Mouse (Mus musculus) spleen, embryonic (tissue): ENCODE results near the gene Dhrs7.
"Not testable (repeated sequence)": the region's sequence is repeated elsewhere in the genome, so short reads cannot be mapped to it uniquely, and the experiment has no call there.

Source experiments
- CTCF ChIA-PET: fragments of 350-600 bp; sonication (Branson Sonifier 250); formaldehyde crosslinking; loops from one replicate; lab custom pipeline; 2022; lab: Charles Lee

The Dhrs7 gene

GRCm38 (mm10) chr12:72664735-72665337 lies at the start of gene Dhrs7:
Gene Dhrs7 (minus strand): TSS chr12:72664909.
- CTCF ChIA-PET = no interaction called here

- CTCF ChIA-PET = no interaction called here
These were observed 45.3 kb upstream of the Dhrs7 start for GRCm38 (mm10) chr12:72709981-72710380.

GRCm38 (mm10) chr12:72704068-72704467 lies 39.4 kb upstream of the Dhrs7 start:
- CTCF ChIA-PET = no interaction called here

- CTCF ChIA-PET = no interaction called here
These were observed 35.3 kb upstream of the Dhrs7 start for GRCm38 (mm10) chr12:72700013-72700412.

- CTCF ChIA-PET = no interaction called here
These were observed 30.3 kb upstream of the Dhrs7 start for GRCm38 (mm10) chr12:72694901-72695463.

GRCm38 (mm10) chr12:72694438-72694837 lies 29.7 kb upstream of the Dhrs7 start:
- CTCF ChIA-PET = no interaction called here

- CTCF ChIA-PET = no interaction called here
These were observed 29.2 kb upstream of the Dhrs7 start for GRCm38 (mm10) chr12:72693895-72694294.

- CTCF ChIA-PET = not testable (repeated sequence)
These were observed 23.6 kb upstream of the Dhrs7 start for GRCm38 (mm10) chr12:72688281-72688680.

- CTCF ChIA-PET = not testable (repeated sequence)
These were observed 23.0 kb upstream of the Dhrs7 start for GRCm38 (mm10) chr12:72687741-72688140.

GRCm38 (mm10) chr12:72686566-72686965 lies 21.9 kb upstream of the Dhrs7 start:
- CTCF ChIA-PET = not testable (repeated sequence)

- CTCF ChIA-PET = interaction anchor here (1.3 kb wide), 1 partner anchor 163 kb away, joined by 4 read pairs; no protein-coding TSS in a partner anchor
These were observed 18.9 kb upstream of the Dhrs7 start for GRCm38 (mm10) chr12:72683612-72684011.

- CTCF ChIA-PET = no interaction called here
These were observed 18.0 kb upstream of the Dhrs7 start for GRCm38 (mm10) chr12:72682511-72683282.

- CTCF ChIA-PET = no interaction called here
These were observed 17.2 kb upstream of the Dhrs7 start for GRCm38 (mm10) chr12:72681919-72682318.

- CTCF ChIA-PET = no interaction called here
These were observed 14.9 kb upstream of the Dhrs7 start for GRCm38 (mm10) chr12:72679635-72680034.

- CTCF ChIA-PET = no interaction called here
These were observed 10.1 kb upstream of the Dhrs7 start for GRCm38 (mm10) chr12:72674820-72675219.

GRCm38 (mm10) chr12:72674079-72674797 lies 9.5 kb upstream of the Dhrs7 start:
- CTCF ChIA-PET = no interaction called here

GRCm38 (mm10) chr12:72671516-72672135 lies 6.9 kb upstream of the Dhrs7 start:
- CTCF ChIA-PET = no interaction called here

GRCm38 (mm10) chr12:72670921-72671320 lies 6.2 kb upstream of the Dhrs7 start:
- CTCF ChIA-PET = no interaction called here

GRCm38 (mm10) chr12:72667868-72668469 lies 3.3 kb upstream of the Dhrs7 start:
- CTCF ChIA-PET = no interaction called here

GRCm38 (mm10) chr12:72666015-72666414 lies 1.3 kb upstream of the Dhrs7 start:
- CTCF ChIA-PET = no interaction called here

GRCm38 (mm10) chr12:72664020-72664734 lies 532 bp downstream of the Dhrs7 start:
- CTCF ChIA-PET = no interaction called here
